Mouse (Mus musculus) liver, postnatal 0 days (tissue): ENCODE measurements around the gene Wdr91.

Source experiments
- CTCF ChIP-seq: sonication (generic); IDR thresholded peaks from 2 replicates; pipeline ENCODE4 v1.5.1; 2016; ENCODE audit warnings: antibody characterized with exemption, low read depth
- EP300 ChIP-seq: IDR thresholded peaks from 2 replicates; pipeline ENCODE4 v1.6.1; 2016; ENCODE audit warnings: antibody characterized with exemption, low read depth, mild to moderate bottlenecking

DNA sequence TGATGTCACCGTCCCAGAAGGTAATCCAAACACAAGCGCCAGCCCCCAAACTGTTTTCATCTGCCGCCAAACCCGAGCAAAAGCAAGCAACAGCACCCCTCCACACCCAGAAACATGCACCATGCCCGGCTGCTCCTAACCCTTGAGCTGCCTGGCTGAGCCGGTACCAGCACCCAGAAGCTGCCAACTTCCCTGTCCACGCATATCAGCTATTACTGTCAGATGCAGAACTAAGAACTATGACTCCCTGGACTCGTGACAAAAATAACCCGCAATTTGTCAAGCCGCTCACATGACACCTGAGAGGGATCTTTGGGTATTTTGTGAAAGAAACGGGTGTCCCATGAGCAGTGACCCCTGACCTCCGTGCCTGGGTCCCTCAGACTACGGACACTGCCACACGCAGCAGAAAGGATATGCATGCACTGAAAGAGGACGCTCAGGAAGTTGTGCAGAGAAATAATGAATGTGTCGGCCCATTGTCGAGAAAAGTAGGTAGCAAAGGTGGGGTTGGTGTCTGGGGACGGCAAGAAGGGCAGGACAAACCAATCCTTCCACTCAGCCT lies 2.9 kb downstream of the Wdr91 start:
- TF ChIP-seq CTCF: no peak
- no peak for TF ChIP-seq EP300
